8 mouse cellular contexts compared by ENCODE assay signal in the genomic region with DNA sequence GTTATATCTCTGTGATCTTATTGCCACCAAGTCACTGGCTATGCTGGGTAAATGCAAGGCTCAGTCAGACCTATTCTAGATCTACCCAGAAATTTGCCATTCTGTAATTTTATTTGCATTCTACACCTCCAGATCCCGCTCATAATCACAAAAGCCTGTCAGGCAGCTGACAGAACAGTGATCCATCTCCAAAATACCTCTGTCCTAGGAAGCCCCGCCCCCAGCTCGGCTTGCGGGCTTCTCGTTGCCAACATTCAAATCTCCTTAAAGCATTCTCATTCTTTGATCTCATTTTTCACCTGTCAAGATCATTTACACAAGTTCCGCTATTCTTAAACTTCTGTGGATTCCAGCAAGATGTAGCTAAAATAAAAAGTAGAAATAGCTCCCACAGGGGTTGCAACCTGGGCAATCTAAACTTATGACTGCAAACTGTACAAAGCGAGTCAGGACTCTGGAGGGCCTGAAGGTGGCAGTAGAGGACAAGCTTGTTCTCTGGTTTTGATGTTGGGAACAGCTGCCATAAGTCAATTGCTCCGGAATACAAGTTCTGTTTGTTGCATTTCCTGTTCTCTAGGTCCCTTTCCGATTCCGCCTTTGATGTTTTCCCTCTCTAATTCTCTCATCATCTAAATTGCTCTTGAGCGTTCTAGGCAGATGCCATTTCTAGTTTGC. TPM values are rescaled to one million over a fixed set of nuclear protein-coding genes. Genes with fewer than 3 reads are reported as not detected.
DNase-seq lines count a peak whose midpoint lies in the region; ATAC-seq lines count a peak whose summit lies in the region.

No protein-coding gene starts in this region.

- ATAC-seq in inflammation-experienced regulatory T-cells, adult 6 months: peak; percentile 95
- peak; percentile 99 for ATAC-seq in megakaryocyte-erythroid progenitor cell, adult 5-6 weeks (replicated peaks; ENCODE audit: low FRiP score, low TSS enrichment, poor library complexity, severe bottlenecking)

- peak; percentile 60 for DNase-seq in 3134 (ENCODE audit: extremely low read depth, insufficient read length, low spot score)
- peak; percentile 57 to 87 for DNase-seq in adrenal gland, adult (ENCODE audit: inconsistent age in 2 of 2, low spot score in 1 of 2)
- DNase-seq in embryo, embryonic 11 days: peak; percentile 83
- DNase-seq in gastrocnemius, postnatal 25 days: peak; percentile 37
- peak; percentile 68 to 77 for DNase-seq in left cerebral cortex, postnatal 10 days (ENCODE audit: extremely low spot score in 1 of 2, low spot score in 2 of 2)
- peak; percentile 71 for DNase-seq in right cerebral cortex, postnatal 4 days

- intact Hi-C loops in left cerebral cortex, postnatal 10 days (cut with DNase I): loop anchor here (5.0 kb wide), 1 partner anchor 192 kb away; a partner anchor contains a TSS

RNA-seq across cellular contexts. Expression of a gene that starts 58.1 kb away (rescaled TPM):
- 10 to 100 TPM; 13.0 to 17.5 TPM for total RNA-seq in gastrocnemius, postnatal 25 days (2021)
- 1 to 10 TPM in 2 of 3 experiments, under 1 TPM in 1; 0.62 to 2.4 (median 1.7) TPM for polyA plus RNA-seq in inflammation-experienced regulatory T-cells, adult 6 months (2017; shearing (Covaris generic))
- 10 to 100 TPM; 14.2 to 15.1 TPM for total RNA-seq in left cerebral cortex, postnatal 10 days (2021)
- total RNA-seq in megakaryocyte-erythroid progenitor cell, adult 5-6 weeks (2014; fragmentation: Nextera tagmentation): 2.5 and 2.7 TPM in 2 replicates
- total RNA-seq in megakaryocyte-erythroid progenitor cell, adult 5-6 weeks (2017): 5.9 and 6.1 TPM in 2 replicates

Comparison
In these comparisons a context has a peak if more than half of its experiments do, and no peak if none do; other contexts are left out.
1. Peak in every context shown above with its lines: DNase-seq and ATAC-seq.